Mouse (Mus musculus): ENCODE results near the gene Trim30a. TPM values are rescaled to one million over a fixed set of nuclear protein-coding genes. Genes with fewer than 3 reads are reported as not detected.

Gene Trim30a
- polyA plus RNA-seq (2021; fragmentation: Nextera tagmentation): 0.23 and 0.51 TPM in 2 replicates
- long read RNA-seq, experiment 1: 0 reads
- long read RNA-seq, experiment 2, partial matches to known transcripts: 0 of 3 reads
- long read RNA-seq, experiment 2, other reads (novel, unspliced or antisense): 3 of 3 reads

DNA sequence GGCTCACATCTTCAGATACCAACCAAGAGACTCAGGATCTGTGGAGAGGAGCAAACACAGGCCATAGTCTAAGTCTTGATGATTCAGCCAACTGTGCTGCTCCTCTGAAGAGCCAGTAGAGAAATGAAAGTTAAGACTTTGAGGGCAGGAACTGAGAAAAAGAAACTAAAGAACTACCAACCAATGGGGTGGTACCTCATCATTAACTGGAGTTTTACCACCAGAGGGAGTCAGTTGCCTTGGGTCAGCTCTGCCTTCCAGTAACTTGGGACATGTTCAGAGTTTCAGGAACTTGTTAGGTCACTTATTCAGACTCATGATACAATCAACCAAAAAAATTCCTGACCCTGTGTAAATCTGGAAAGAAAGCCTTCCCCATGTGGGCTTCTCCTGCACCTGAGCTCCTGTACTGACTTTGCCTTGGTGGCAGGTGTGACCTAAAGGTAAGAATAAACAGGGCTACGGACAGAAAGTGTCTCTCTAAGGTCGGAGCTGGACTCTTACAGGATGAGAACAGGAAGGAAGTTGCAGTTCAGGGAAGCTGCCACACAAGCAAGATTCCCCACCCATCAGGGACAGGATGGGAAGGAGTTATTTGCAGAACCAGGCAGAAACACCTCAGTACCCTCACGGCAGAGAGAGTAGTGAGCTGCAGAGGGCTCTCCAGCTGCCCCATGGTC, at the start of gene Trim30a:
Trim30a (minus strand) TSS at position 129 of the 680 bp plus-strand sequence.

DNA sequence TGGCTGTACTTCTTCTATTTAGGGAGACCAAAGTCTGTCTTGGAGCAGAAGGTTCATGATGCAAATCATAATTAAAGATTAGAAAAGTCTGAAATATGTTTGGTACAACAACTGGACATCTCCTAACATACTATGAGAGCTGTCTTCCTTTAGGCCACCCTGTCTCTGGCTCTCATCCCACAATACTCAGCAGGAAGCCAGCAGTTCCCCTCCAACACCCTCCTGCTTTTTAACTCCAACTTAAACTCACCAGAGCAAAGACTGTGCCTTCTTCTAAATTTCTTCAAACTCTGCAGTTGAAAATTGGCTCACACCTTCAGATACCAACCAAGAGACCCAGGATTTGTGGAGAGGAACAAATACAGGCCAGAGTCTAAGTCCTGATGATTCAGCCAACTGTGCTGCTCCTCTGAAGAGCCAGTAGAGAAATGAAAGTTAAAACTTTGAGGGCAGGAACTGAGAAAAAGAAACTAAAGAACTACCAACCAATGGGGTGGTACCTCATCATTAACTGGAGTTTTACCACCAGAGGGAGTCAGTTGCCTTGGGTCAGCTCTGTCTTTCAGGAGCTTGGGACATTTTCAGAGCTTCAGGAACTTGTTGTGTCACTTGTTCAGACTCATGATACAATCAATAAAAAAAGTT, 42.5 kb upstream of the Trim30a start, which contains the start of gene Trim30d:
Trim30d (minus strand) TSS at position 429 of the 645 bp plus-strand sequence.

DNA sequence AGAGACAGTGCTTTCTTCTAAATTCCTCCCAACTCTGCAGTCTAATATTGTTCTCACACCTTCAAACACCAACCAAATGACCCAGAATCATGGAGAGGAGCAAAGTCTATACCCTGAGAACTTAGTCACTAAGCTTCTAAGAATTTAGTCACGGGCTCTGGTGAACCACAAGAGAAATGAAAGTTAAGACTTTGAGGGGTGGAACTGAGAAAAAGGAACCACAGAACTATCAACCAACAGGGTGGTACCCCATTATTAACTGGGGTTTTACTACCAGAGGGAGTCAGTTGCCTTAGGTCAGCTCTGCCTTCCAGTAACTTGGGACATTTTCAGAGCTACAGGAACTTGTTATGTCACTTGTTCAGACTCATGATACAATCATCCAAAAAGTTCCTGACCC, 64.3 kb downstream of the Trim30a start, which contains the start of gene Trim30c:
Trim30c (minus strand) TSS at position 140 of the 400 bp plus-strand sequence.

DNA sequence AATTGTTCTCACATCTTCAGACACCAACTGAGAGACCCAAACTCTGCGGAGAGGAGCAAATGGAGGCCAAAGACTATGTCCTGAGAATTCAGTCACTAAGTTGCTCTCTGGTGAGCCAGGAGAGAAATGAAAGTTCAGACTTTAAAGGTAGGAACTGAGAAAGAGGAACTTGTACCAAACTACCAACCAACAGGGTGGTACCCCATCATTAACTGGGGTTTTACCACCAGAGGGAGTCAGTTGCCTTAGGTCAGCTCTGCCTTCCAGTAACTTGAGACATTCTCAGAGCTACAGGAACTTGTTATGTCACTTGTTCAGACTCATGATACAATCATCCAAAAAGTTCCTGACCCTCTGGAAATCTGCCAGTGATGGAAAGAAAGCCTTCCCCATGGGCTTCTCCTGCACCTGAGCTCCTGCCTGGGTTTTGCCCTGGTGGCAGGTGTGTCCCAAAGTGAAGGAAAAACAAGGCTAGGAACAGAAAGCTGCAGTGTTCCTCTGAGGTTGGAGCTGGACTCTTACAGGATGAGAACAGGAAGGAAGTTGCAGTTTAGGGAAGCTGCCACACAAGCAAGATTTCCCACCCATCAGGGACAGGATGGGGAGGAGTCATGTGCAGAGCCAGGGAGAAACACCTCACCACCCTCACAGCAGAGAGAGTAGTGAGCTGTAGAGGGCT, 95.1 kb downstream of the Trim30a start, which contains the start of gene Trim30b:
Trim30b (minus strand) TSS at position 149 of the 679 bp plus-strand sequence.

Other genes starting within 250 kb of the Trim30a start
- gene Trim6, start 246.4 kb downstream of the Trim30a start, polyA plus RNA-seq (2021; fragmentation: Nextera tagmentation): 0.15 and 0.18 TPM in 2 replicates
- gene Trim34a, start 220.7 kb downstream of the Trim30a start, polyA plus RNA-seq (2021; fragmentation: Nextera tagmentation): 1.2 and 2.2 TPM in 2 replicates
- gene Trim5, start 177.1 kb downstream of the Trim30a start, polyA plus RNA-seq (2021; fragmentation: Nextera tagmentation): 0.15 and 0.21 TPM in 2 replicates
- 1.8 and 2.5 TPM in 2 replicates for gene Trim12a, start 149.7 kb downstream of the Trim30a start, polyA plus RNA-seq (2021; fragmentation: Nextera tagmentation)
- 0.15 TPM in 1 of 2 replicates, not detected in the other for gene Trim34b, start 135.7 kb downstream of the Trim30a start, polyA plus RNA-seq (2021; fragmentation: Nextera tagmentation)
- gene Trim12c, start 111.8 kb downstream of the Trim30a start, polyA plus RNA-seq (2021; fragmentation: Nextera tagmentation): 0.25 and 0.51 TPM in 2 replicates
- 0.06 TPM in 1 of 2 replicates, not detected in the other for gene Trim30b, start 95.3 kb downstream of the Trim30a start, polyA plus RNA-seq (2021; fragmentation: Nextera tagmentation)
- gene Trim30c, start 64.4 kb downstream of the Trim30a start, polyA plus RNA-seq (2021; fragmentation: Nextera tagmentation): 0.10 TPM in 1 of 2 replicates, not detected in the other
- 0.45 and 0.69 TPM in 2 replicates for gene Trim30d, start 42.7 kb upstream of the Trim30a start, polyA plus RNA-seq (2021; fragmentation: Nextera tagmentation)
- not detected in 2 replicates for gene Olfr651, start 84.9 kb upstream of the Trim30a start, polyA plus RNA-seq (2021; fragmentation: Nextera tagmentation)
- gene Olfr652, start 95.7 kb upstream of the Trim30a start, polyA plus RNA-seq (2021; fragmentation: Nextera tagmentation): not detected in 2 replicates
- not detected in 2 replicates for gene Olfr653, start 112.1 kb upstream of the Trim30a start, polyA plus RNA-seq (2021; fragmentation: Nextera tagmentation)
- gene Olfr654, start 121.8 kb upstream of the Trim30a start, polyA plus RNA-seq (2021; fragmentation: Nextera tagmentation): not detected in 2 replicates
- gene Olfr655, start 136.6 kb upstream of the Trim30a start, polyA plus RNA-seq (2021; fragmentation: Nextera tagmentation): not detected in 2 replicates
- not detected in 2 replicates for gene Olfr656, start 148.8 kb upstream of the Trim30a start, polyA plus RNA-seq (2021; fragmentation: Nextera tagmentation)
- not detected in 2 replicates for gene Olfr657, start 159.6 kb upstream of the Trim30a start, polyA plus RNA-seq (2021; fragmentation: Nextera tagmentation)
- gene Olfr658, start 182.1 kb upstream of the Trim30a start, polyA plus RNA-seq (2021; fragmentation: Nextera tagmentation): 0.06 and 0.08 TPM in 2 replicates
- gene Olfr659, start 201.6 kb upstream of the Trim30a start, polyA plus RNA-seq (2021; fragmentation: Nextera tagmentation): not detected in 2 replicates
- not detected in 2 replicates for gene Olfr661, start 221.3 kb upstream of the Trim30a start, polyA plus RNA-seq (2021; fragmentation: Nextera tagmentation)

All from layer of hippocampus, adult 6 months (tissue).